Mouse (Mus musculus) ovary, adult 2 months (tissue): ENCODE measurements around the gene Gm12166. TPM values are rescaled to one million over a fixed set of nuclear protein-coding genes. Genes with fewer than 3 reads are reported as not detected.

Experiments
- polyA plus RNA-seq: library from polyadenylated mRNA; depleted of rRNA; stranded (reverse); fragments of >200 nt; gene quantifications from 2 replicates; pipeline ENCODE4 v1.2.3, GENCODE M21; 2012; rRNA removed

Gm12166 gene
- polyA plus RNA-seq, result 12.2 and 15.2 TPM in 2 replicates

DNA sequence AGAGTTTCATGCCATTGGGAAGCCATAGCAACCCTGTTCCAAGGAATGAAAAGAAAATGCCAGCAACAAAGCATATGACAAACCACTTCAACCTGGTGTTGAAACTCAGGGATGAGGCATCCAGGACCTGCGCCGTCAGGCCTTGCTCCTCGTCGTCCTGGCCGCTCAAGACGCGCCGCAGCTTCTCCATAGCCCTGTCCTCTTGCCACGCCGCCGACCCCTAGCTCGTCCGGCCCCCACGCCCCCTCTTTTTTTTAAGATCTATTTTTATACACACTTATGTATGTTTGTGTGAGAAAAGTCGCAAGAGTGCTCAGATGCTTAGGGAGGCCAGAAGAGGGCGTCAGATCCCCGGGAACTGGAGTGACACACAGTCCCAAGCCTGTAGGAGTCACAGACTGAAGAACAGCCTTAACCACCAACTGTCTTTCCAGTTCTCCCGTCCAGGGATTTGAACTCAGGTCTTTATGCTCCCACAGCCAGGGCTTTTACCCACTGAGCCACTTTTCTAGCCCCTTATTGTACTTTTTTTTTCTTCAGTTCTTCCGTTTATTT is at the start of gene Gm12166:
Gene Gm12166, minus strand, starts transcription at position 217 of the 555 bp plus-strand sequence.

GRCm38 (mm10) chr11:46055896-46056769 is 4.0 kb upstream of the Gm12166 start, which contains the start of gene Adam19:
Gene Adam19, plus strand, starts transcription at chr11:46055992.

Other genes starting within 250 kb of the Gm12166 start
- gene Clint1, start 200.3 kb downstream of the Gm12166 start, polyA plus RNA-seq, result 55.7 and 65.4 TPM in 2 replicates
- 7.4 and 8.7 TPM in 2 replicates for gene Lsm11, start 107.4 kb downstream of the Gm12166 start, polyA plus RNA-seq
- 5.8 and 9.4 TPM in 2 replicates for gene Thg1l, start 96.8 kb downstream of the Gm12166 start, polyA plus RNA-seq
- gene Sox30, start 72.0 kb downstream of the Gm12166 start, polyA plus RNA-seq, result 0.53 and 0.75 TPM in 2 replicates
- gene Adam19, start 3.7 kb upstream of the Gm12166 start, polyA plus RNA-seq, result 13.1 and 15.5 TPM in 2 replicates
- 1.8 and 2.7 TPM in 2 replicates for gene Nipal4, start 114.2 kb upstream of the Gm12166 start, polyA plus RNA-seq
- gene Fndc9, start 183.2 kb upstream of the Gm12166 start, polyA plus RNA-seq, result not detected in 2 replicates